Mouse (Mus musculus): ENCODE measurements around the gene Slc24a3.

Gene Slc24a3

DNA sequence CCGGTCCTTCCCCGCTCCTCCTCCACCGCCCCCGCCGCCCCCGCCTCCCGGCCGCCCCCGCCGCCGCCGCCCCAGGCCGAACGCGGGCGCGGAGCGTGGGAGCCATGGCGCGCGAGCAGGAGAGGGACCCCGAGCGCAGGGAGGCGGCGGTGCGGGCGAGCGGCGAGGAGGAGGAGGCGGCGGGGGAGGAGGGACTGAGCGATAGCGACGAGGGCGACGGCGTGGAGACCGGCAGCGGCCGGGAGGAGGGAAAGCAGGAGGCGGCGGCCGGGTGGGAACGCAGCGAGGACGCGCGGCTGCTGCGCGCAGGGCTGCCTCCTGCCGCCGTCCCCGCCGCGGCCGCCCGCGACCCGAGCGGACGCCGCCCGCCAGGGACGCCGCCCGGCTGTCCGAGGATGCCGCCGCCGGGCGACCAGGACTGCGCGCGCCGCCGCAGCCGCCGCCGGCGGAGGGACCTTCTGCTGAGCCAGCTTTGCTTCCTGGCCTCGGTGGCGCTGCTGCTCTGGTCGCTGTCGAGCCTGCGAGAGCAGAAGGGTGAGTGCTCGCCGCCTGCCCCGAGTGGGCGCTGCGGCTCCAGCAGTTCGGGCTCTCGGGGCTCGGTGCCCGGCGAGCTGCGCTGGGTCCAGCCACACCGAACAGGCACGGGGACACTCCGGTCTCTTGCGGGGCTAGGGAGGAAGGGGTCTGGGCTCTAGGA lies at the start of gene Slc24a3:
TSS of gene Slc24a3 (plus strand) at position 91 of the 697 bp plus-strand sequence.
- peak; percentile 86 for DNase-seq

- DNase-seq, result no peak
Measured at GRCm38 (mm10) chr2:145117762-145118161, 49.8 kb upstream of the Slc24a3 start.

DNA sequence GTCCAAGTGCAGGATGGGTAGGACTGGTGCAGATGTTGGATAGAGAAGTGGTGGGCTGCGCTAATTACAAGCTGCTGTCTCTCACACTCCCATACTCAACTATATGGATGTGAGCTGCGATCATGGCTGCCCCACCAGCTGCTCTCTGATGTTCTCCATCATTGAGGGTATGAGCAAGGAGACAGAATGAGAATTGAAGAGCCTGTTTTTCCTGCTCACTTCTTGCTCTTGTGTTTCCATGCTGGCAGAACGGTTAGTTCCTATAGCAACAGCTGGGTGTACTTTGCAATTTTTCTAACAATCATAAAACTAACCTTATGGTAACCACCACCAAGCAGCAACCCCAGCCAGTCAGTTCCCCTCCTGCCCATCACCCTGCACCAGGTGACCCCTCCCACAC lies 39.8 kb upstream of the Slc24a3 start:
- no peak for DNase-seq

DNA sequence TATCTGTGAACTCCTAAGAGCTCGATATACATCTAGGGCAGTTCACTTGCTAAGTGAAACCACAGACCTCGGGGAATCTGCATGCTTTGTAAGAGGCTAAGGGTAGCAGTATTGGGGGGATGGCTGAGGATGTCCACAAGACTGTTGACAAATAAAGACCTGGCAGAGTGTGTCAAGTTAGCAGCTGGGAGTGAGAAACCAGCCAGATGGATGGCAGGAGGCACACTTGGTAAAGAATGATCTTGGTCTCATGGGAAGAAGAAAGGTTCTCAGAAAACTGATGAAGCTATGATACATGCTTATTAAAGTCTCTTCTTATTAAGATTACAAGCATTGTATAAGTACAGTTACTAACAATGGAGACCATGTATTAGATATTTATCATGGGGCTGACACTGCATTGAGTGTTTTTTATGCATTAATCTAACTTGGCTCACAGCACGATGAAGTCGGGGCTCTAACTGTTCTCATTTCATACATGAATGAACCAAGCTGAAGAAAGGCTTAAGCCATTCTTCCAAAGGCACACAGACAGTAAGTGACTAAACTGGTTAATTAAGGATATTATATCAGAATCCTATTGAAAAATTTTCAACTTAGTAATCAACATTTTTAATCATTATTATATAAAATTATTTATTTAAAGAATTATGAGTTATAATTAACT lies 30.8 kb upstream of the Slc24a3 start:
- no peak for DNase-seq

- no peak for DNase-seq
Measured at GRCm38 (mm10) chr2:145150407-145150806, 17.1 kb upstream of the Slc24a3 start.

GRCm38 (mm10) chr2:145150821-145151220 lies 16.7 kb upstream of the Slc24a3 start:
- no peak for DNase-seq

DNA sequence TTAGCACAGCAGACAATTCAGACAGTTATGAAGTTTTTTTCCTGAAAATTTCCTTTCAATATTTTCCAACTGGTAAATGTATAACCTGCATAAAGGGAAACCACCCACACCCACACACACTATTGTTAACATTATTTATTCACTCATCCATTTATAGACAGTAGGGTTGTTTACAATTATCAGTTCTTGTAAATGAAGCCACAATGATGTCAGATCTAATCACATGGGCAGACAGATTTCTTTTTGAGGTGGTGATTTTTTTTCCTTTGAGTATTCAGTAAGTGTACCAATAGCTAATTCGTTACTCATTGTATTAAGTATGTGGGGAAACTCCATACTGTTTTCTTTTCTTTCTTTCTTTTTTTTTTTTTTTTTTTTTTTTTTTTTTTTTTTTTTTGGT lies 15.3 kb upstream of the Slc24a3 start:
- no peak for DNase-seq

- DNase-seq, result no peak
Measured at GRCm38 (mm10) chr2:145158972-145159371, 8.6 kb upstream of the Slc24a3 start.

DNA sequence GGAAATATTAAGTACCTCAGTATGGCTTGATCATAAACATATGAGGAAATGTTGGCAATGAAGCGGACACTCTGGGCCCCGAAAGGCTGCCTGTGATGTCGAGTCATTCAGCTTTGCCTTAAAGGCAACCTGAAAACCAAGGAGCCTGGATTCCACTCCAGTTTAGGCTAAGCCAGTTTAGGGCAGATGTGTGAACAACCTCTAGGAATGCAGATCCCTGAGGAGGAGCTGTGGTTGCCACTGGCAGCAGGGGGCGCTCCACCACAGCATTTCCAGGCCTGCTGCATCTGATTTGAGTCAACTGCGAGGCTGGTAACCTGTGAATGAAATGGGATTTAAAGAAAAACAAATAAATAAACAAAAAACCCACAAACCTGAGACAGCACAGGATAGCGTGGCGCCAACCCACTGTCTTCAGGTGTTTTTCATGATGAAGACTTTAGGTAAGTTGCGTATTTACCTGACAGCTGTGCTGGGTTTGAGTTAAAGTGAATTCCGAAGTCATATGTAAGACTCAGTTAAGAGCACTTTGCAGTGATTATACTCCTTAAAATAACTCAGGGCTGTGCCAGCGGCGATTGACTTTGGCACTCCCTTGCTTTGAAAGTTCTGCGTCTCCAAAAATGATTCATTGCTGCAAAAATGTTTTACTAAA lies 6.4 kb upstream of the Slc24a3 start:
- DNase-seq, result peak; percentile 76

- no peak for DNase-seq
Measured at GRCm38 (mm10) chr2:145164086-145164485, 3.5 kb upstream of the Slc24a3 start.

DNA sequence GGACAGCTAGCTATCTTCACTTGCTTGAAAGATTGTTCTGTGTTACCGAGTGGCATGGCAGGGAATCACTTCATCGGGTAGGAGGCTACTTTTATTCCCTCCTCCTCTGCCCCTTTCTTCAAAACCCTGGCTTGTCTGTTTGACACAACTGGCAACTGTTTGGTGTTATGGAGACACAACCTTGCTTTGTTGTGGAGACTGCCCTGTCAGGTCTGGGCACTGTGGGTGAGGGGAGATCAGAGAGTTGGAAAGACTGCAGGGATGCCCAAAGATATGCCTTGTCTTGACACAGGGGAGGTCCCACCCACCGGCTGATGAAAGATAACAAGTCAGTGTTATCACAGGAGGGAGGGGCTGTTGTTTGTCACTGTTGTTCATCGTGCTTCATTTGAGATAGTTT lies 3.0 kb upstream of the Slc24a3 start:
- no peak for DNase-seq

DNA sequence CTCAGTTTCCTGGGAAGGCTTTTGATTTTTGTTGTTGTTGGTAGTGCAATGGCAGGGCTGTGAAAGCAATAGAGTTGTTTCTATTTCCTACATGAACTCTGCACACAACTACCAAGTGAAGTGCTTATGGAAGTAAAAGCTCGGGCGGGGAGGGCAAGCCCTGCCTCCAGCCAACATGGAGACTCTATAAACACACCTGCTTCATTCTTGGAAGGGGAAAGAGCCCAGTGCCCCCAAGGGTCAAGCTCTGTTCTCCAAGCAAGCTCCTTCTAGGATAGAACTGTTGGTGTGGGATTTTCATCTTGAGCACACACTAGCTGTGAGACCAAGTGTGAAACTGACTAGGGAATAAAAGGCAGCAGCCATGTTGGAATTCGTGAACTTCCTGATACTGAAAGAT lies 2.5 kb upstream of the Slc24a3 start:
- no peak for DNase-seq

DNA sequence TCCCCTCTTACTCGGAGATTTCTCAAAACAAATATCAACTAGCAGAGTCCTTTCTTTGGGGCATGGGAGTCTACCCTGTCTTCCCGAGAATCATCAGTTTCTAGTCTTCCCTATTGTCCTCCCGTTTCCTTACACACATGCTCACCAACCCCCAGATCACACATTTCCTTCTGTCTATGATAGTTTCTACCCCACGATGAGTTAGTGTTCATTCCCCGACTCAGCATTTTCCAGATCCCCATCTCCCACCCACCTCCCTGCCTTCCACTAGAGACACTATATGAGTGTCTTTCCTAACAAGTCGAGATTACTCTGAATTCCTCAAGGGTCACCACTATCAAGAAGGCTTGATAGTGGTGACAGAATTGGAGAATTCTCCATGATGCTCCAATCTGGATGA lies 1.7 kb upstream of the Slc24a3 start:
- no peak for DNase-seq

DNA sequence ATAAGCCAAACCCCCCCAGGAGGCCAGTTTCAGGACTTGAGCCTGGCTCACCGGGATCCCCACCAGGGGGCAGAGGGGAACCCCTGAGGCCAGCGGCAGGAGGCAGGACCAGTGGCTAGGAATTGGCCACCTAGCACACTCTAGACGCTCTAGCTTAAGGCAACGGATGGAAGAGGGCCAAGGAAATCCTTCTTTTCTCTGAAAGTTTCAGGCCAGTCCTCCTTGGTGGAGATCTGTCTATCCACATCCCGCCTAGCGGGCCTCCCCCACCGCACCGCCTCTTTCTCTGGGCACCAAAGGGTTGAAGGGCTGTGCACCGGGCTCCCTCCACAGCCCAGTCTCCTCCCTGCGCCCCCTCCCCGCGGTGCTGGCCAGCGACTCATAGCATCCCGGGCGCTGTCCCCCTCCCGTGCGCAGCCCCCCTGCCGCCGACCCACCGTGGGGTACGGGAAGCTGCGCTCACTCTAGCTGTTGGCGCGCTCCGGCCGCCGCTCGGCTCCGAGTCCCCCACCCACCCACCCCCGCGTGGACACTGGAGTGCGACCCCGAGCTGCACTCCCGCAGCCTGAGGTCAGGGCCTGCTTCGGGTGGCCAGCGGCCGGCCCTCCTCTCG lies 397 bp upstream of the Slc24a3 start:
- DNase-seq, result peak; percentile 55

- no peak for DNase-seq
Measured at GRCm38 (mm10) chr2:145168405-145168971, 934 bp downstream of the Slc24a3 start.

GRCm38 (mm10) chr2:145172978-145173655 lies 5.6 kb downstream of the Slc24a3 start:
- no peak for DNase-seq

- no peak for DNase-seq
Measured at GRCm38 (mm10) chr2:145175036-145175435, 7.5 kb downstream of the Slc24a3 start.

DNA sequence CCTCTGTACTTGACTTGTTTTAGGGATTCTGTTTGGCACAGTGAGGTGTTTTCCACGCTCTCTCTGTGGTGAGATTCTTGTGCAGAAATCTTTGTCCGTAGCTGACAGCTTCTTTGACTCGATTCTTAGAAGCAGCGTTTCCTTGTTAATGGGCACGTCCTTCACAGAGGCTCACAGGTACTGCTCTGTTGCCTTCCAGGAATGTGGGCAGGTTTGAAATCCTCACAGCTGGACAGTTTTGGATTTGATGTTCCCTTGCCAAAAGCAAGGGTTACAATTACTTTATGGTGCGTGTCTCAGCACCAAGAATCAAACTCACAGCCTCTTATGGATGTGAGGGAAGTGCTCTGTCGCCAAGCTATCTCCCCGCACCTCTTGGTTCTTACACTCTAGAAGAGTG lies 14.9 kb downstream of the Slc24a3 start:
- DNase-seq, result no peak

DNA sequence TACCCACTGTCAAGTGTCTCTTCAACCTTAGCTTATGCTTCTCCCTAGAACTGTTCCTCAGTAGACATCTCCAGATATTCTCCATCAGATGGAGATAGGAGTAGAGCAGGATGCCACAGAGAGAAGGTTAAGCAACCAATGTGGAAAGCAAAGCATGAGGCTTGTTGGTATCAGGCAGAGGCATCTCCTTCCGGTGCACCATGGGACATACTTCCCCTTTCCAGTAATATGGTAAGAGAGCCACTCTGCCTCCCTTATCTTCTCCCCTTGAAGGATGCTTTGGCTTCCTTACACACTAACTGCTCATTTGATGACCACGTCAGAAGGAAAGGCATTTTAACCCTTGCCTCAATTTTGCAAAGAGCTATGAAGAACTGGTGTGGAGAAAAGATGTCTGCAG lies 21.3 kb downstream of the Slc24a3 start:
- no peak for DNase-seq

GRCm38 (mm10) chr2:145196043-145196442 lies 28.5 kb downstream of the Slc24a3 start:
- DNase-seq, result peak; percentile 30

GRCm38 (mm10) chr2:145196501-145197042 lies 29.0 kb downstream of the Slc24a3 start:
- no peak for DNase-seq

DNA sequence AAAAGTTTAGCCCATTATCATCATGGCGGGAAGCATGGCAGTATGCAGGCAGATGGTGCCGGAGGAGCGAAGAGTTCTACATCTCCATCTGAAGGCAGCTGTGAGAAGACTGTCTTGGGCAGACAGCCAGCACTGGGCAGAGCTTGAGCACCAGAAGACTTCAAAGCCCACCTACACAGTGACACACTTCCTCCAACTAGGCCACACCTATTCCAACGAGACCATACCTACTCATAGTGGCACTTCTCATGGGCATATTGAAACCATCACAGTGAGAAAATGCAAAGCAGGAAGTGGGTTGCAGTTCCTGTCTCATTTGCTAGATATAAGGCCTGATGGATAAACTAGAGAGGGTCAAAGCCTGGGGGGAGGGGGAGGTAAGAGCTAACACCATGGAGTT lies 29.5 kb downstream of the Slc24a3 start:
- DNase-seq, result peak; percentile 30

Data from right cerebral cortex, postnatal 25 days (tissue).